Mouse (Mus musculus) hindbrain, embryonic 12.5 days (tissue): Measurements from ENCODE around the gene Mrpl47. TPM values are rescaled to one million over a fixed set of nuclear protein-coding genes. Genes with fewer than 3 reads are reported as not detected.
"Not testable (repeated sequence)": the region's sequence is repeated elsewhere in the genome, so short reads cannot be mapped to it uniquely, and the experiment has no call there.

Source experiments
- ATAC-seq: fragments of 200-750 bp; cut with Nextera tagmentation; 2 replicates; pipeline ENCODE4 v1.8.0; 2017; ENCODE audit warnings: moderate TSS enrichment; ENCODE audit not compliant: low FRiP score
- H3K27ac ChIP-seq: fragments of 300-500 bp; sonication (generic); 2 replicates; pipeline ENCODE4 v1.5.1; 2016; ENCODE audit warnings: mild to moderate bottlenecking
- H3K27me3 ChIP-seq: fragments of 300-500 bp; sonication (generic); 2 replicates; pipeline ENCODE4 v1.6.1; 2016; ENCODE audit warnings: mild to moderate bottlenecking
- H3K36me3 ChIP-seq: fragments of 300-500 bp; sonication (generic); 2 replicates; pipeline ENCODE4 v1.6.1; 2016; ENCODE audit warnings: mild to moderate bottlenecking
- H3K4me1 ChIP-seq: fragments of 300-500 bp; sonication (generic); 2 replicates; pipeline ENCODE4 v1.6.1; 2016
- H3K4me2 ChIP-seq: fragments of 300-500 bp; sonication (generic); replicated peaks from 2 replicates; pipeline ENCODE4 v1.6.1; 2016; ENCODE audit warnings: mild to moderate bottlenecking
- H3K4me3 ChIP-seq: fragments of 300-500 bp; sonication (generic); 2 replicates; pipeline ENCODE4 v1.5.1; 2016; ENCODE audit warnings: mild to moderate bottlenecking
- H3K9ac ChIP-seq: fragments of 300-500 bp; sonication (generic); 2 replicates; pipeline ENCODE4 v1.6.1; 2016; ENCODE audit warnings: mild to moderate bottlenecking, moderate library complexity
- H3K9me3 ChIP-seq: fragments of 300-500 bp; sonication (generic); replicated peaks from 2 replicates; pipeline ENCODE4 v1.6.1; 2016; ENCODE audit warnings: mild to moderate bottlenecking
- WGBS: fragments of 180-500 bp; shearing (Covaris S2); methylation state at CpG from one replicate; pipeline ENCODE4 v1.1.7; 2016; 5-methylcytosine and 5-hydroxymethylcytosine counted together
- polyA plus RNA-seq: library from polyadenylated mRNA; unstranded; fragments of >200 nt; fragmentation: Nextera tagmentation; extraction: Ambion mirVana; gene quantifications from 2 replicates; pipeline ENCODE4 v1.2.1, GENCODE M21; 2016

Gene Mrpl47
- polyA plus RNA-seq, 1 experiment from 2014 or later = 33.7 TPM

GRCm38 (mm10) chr3:32736244-32737171 is 897 bp downstream of the Mrpl47 start, which contains the start of gene Ndufb5:
Ndufb5 (plus strand) TSS chr3:32736990.
- Histone ChIP-seq H3K27ac (peak within 1 kb of the TSS; percentile 88), H3K9me3 (no peaks in the 10 kb centered on the region), H3K4me3 (peak within 1 kb of the TSS; percentile 91), H3K4me1 (peaks cover 22% of the 10 kb centered on the region), H3K27me3 (no peaks in the 10 kb centered on the region), H3K4me2 (peak within 1 kb of the TSS; percentile 84), H3K36me3 (peaks cover 26% of the 10 kb centered on the region), H3K9ac (peak within 1 kb of the TSS; percentile 79)
- WGBS = under 1% methylated on average over 62 of the region's 62 CpGs
- ATAC-seq = peak; percentile 98

- H3K4me1 ChIP-seq = no peaks in the 10 kb centered on the region
- no peaks in the 10 kb centered on the region for H3K27me3 ChIP-seq
- no peak for ATAC-seq
- WGBS = 95% methylated on average over 4 of the region's 4 CpGs
- H3K36me3 ChIP-seq = peaks cover 89% of the 10 kb centered on the region
- no peak overlapping the region for H3K9ac ChIP-seq
- no peak overlapping the region for H3K4me2 ChIP-seq
- no peak overlapping the region for H3K27ac ChIP-seq
- no peaks in the 10 kb centered on the region; the same call in 1 of the 2 replicates for H3K9me3 ChIP-seq
- no peak overlapping the region for H3K4me3 ChIP-seq
Measured at GRCm38 (mm10) chr3:32727861-32728260, 9.5 kb downstream of the Mrpl47 start.

- no peak for ATAC-seq
- H3K36me3 ChIP-seq = peaks cover 84% of the 10 kb centered on the region
Measured at GRCm38 (mm10) chr3:32725951-32726350, 11.5 kb downstream of the Mrpl47 start.

GRCm38 (mm10) chr3:32724191-32724590 is 13.2 kb downstream of the Mrpl47 start:
- WGBS = 96% methylated on average over 7 of the region's 7 CpGs
- Histone ChIP-seq H3K9ac (no peak overlapping the region), H3K4me2 (no peak overlapping the region), H3K4me3 (no peak overlapping the region), H3K27me3 (no peaks in the 10 kb centered on the region), H3K9me3 (no peaks in the 10 kb centered on the region; the same call in 1 of the 2 replicates), H3K36me3 (peaks cover 83% of the 10 kb centered on the region), H3K4me1 (no peaks in the 10 kb centered on the region), H3K27ac (no peak overlapping the region)
- no peak for ATAC-seq

More at GRCm38 (mm10) chr3:32725951-32726350, 11.5 kb downstream of the Mrpl47 start:
- Histone ChIP-seq H3K4me1 (no peaks in the 10 kb centered on the region), H3K9me3 (no peaks in the 10 kb centered on the region; the same call in 1 of the 2 replicates), H3K27ac (no peak overlapping the region), H3K4me2 (no peak overlapping the region), H3K27me3 (no peaks in the 10 kb centered on the region), H3K9ac (no peak overlapping the region), H3K4me3 (no peak overlapping the region)
- WGBS = 92% methylated on average over 5 of the region's 5 CpGs

GRCm38 (mm10) chr3:32718271-32718670 is 19.1 kb downstream of the Mrpl47 start:
- no peak overlapping the region for H3K9ac ChIP-seq
- H3K27me3 ChIP-seq = no peaks in the 10 kb centered on the region
- no peak overlapping the region for H3K27ac ChIP-seq
- no peak overlapping the region for H3K4me2 ChIP-seq
- ATAC-seq = no peak
- H3K4me3 ChIP-seq = no peak overlapping the region
- 96% methylated on average over 5 of the region's 5 CpGs for WGBS
- H3K4me1 ChIP-seq = no peaks in the 10 kb centered on the region
- peaks cover 89% of the 10 kb centered on the region for H3K36me3 ChIP-seq
- no peaks in the 10 kb centered on the region; the same call in 1 of the 2 replicates for H3K9me3 ChIP-seq

GRCm38 (mm10) chr3:32717403-32717802 is 20.0 kb downstream of the Mrpl47 start:
- not testable (repeated sequence) for H3K4me3 ChIP-seq, H3K4me2 ChIP-seq, H3K4me1 ChIP-seq, H3K9ac ChIP-seq, H3K9me3 ChIP-seq, ATAC-seq, H3K27ac ChIP-seq, H3K27me3 ChIP-seq
- H3K36me3 ChIP-seq = peaks cover 89% of the 10 kb centered on the region
- WGBS = 99% methylated on average over 6 of the region's 6 CpGs

- Histone ChIP-seq H3K9ac (no peak overlapping the region), H3K27ac (no peak overlapping the region), H3K9me3 (no peaks in the 10 kb centered on the region), H3K4me2 (no peak overlapping the region), H3K27me3 (no peaks in the 10 kb centered on the region), H3K36me3 (peaks cover 67% of the 10 kb centered on the region), H3K4me1 (peaks cover 9% of the 10 kb centered on the region), H3K4me3 (no peak overlapping the region)
- 89% methylated on average over 3 of the region's 3 CpGs for WGBS
- ATAC-seq = no peak
Measured at GRCm38 (mm10) chr3:32713711-32714110, 23.7 kb downstream of the Mrpl47 start.

DNA sequence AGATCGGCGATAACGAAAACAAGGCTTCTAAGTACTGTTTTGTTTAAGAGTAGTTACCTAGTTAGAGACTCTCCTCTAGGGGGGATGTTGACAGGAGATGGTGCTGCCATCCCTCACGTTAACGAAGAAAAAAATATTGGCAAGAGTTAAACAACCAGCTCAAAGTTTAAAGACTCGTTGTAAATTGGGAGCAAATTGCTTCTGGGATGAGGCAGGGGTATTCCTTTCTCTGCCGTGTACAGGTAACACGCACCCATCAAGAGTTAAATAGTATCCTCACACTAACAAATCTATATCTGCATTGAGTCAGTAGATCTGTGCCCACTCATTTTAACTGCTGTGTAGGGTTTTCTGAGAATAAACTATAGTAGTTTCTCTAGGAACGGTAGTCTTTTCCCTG is 28.0 kb downstream of the Mrpl47 start:
- peak overlapping the region; percentile 91 for H3K27ac ChIP-seq
- 10% methylated on average over 9 of the region's 9 CpGs for WGBS

DNA sequence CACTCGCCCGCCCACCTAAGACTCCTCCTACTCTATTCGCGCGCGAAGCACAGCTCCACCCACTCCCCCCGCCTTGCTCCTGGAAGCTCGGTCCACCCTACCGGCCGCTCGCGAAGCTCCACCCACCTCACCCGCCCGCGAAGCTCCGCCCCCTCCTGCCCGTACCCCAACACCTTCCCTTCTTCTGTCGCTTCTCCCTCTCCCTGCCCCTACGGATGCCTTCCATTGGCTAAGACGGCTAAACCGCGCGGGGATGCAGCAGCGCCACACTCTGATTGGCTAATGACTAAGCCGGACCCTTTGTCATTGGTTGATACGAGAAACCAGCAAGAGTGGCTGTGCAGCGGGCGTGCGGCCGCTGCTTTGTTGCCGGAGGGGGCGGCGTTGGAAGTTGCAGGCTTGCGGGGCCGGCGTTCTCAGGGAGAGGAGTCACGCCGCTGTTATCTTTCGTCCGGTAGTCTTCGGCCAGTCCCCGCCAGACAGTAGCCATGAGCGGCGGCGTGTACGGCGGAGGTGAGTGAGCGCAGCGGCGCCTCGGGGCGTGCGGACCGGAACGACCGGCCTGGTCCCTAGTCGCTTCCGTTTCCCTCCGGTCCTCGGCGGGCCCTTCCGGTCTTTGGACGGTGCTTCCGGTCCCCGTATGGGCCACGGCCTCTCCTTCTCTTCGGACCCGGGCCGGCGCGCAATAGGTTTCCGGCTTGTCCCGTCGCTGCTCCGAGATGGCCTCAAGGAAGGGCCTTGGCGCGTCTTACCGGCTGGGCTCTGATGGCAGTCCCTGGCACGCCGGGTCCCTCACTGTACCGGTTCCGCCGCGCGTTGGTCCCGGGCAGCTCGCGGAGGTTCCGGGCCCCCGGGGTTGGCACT is 28.8 kb downstream of the Mrpl47 start:
- Histone ChIP-seq H3K27me3 (no peaks in the 10 kb centered on the region), H3K4me3 (peak overlapping the region; percentile 95), H3K36me3 (peaks cover 18% of the 10 kb centered on the region), H3K4me1 (peaks cover 9% of the 10 kb centered on the region), H3K9me3 (no peaks in the 10 kb centered on the region), H3K4me2 (peak overlapping the region; percentile 70), H3K9ac (peak overlapping the region; percentile 94), H3K27ac (peak overlapping the region; percentile 91)
- WGBS = under 1% methylated on average over 90 of the region's 90 CpGs
- ATAC-seq = peak; percentile 100

More for the DNA sequence above, 28.0 kb downstream of the Mrpl47 start:
- no peak for ATAC-seq
- H3K9me3 ChIP-seq = no peaks in the 10 kb centered on the region
- H3K4me1 ChIP-seq = peaks cover 9% of the 10 kb centered on the region
- H3K4me3 ChIP-seq = peak overlapping the region; percentile 95
- H3K4me2 ChIP-seq = peak overlapping the region; percentile 70
- H3K36me3 ChIP-seq = peaks cover 26% of the 10 kb centered on the region
- H3K9ac ChIP-seq = peak overlapping the region; percentile 94
- no peaks in the 10 kb centered on the region for H3K27me3 ChIP-seq

GRCm38 (mm10) chr3:32708052-32708367 is 29.4 kb downstream of the Mrpl47 start:
- Histone ChIP-seq H3K9me3 (no peaks in the 10 kb centered on the region), H3K4me1 (peaks cover 9% of the 10 kb centered on the region), H3K27me3 (no peaks in the 10 kb centered on the region), H3K4me2 (peak overlapping the region; percentile 70), H3K9ac (no peak overlapping the region), H3K36me3 (peaks cover 12% of the 10 kb centered on the region), H3K4me3 (peak overlapping the region; percentile 95), H3K27ac (0 out of 2 replicates have a peak overlapping the region, but pooled peaks have one; percentile 91)
- ATAC-seq = no peak
- 7% methylated on average over 4 of the region's 4 CpGs for WGBS

DNA sequence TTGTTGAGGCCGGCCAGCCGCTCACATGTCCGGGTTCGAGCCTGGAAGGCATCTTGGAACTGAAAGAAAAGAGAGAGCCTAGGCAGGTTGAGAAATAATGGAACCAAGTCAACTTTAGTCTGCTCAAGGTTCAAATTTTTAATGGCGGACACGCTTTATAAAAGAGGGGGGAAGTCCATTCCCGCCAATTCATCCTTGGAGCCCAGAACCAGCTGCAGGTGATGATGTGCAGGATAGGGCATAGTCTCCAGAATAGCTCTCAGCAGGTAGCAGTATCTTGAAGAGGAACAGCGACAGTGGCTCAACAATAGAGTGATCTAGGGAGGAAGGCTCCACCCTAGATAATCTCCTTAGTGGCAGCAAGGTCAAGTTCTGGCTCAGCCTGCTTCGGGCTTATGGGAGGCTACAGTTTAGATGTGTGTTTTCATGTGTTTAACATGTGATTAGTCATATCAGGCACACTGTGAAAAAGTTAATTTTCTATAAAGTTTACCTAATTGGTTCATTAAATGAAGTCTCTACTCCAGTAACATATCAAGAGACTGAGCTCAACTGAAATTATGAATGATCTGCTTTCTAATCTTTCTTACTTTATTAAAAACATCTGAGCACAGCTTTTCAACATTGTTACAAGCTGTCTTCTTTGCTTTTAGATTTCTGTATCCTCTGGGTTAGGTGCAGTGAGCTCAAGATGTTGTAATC is 31.6 kb downstream of the Mrpl47 start, which contains the start of gene Actl6a:
Gene Actl6a (plus strand): TSS at position 652 of the 702 bp plus-strand sequence.
- not testable (repeated sequence) for H3K4me2 ChIP-seq, H3K36me3 ChIP-seq, H3K27ac ChIP-seq, H3K4me1 ChIP-seq, H3K27me3 ChIP-seq, H3K9me3 ChIP-seq, H3K4me3 ChIP-seq, ATAC-seq, H3K9ac ChIP-seq
- WGBS = 88% methylated on average over 9 of the region's 9 CpGs
